Mouse (Mus musculus) gonadal fat pad, adult 2 months (tissue): ENCODE measurements around the gene Cabp2. TPM values are rescaled to one million over a fixed set of nuclear protein-coding genes. Genes with fewer than 3 reads are reported as not detected.
A peak's percentile ranks its signal among the peaks of the same experiment; 100 is the strongest.
"Not testable (repeated sequence)": the region's sequence is repeated elsewhere in the genome, so short reads cannot be mapped to it uniquely, and the experiment has no call there.

Source experiments
- DNase-seq: peaks from one replicate; pipeline ENCODE4 v3.0.0-alpha.2; 2012; ENCODE audit warnings: low read depth
- polyA plus RNA-seq: library from polyadenylated mRNA; depleted of rRNA; stranded (reverse); fragments of >200 nt; gene quantifications from 2 replicates; pipeline ENCODE4 v1.2.3, GENCODE M21; 2012; rRNA removed

Gene Cabp2
- not detected in 2 replicates for polyA plus RNA-seq

DNA sequence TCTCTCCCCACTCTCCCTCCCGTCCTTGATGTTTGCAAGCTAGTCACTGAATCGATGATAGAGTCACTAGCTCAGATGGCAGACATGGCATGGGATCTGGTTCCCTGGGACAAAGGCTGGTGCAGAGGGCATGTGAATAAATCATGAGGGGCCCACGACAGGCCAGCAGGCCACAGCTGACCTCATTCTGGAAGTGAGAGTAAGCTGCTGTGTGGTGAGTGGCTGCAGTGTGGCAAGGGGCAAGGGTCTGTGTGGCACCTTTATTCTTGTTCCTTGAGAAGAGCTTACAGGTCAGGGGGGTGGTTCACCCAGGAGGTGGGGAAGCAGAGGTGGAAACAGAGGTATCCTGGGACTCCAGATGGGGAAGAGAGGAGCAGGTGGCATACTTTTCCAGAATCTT is at the start of gene Cabp2:
Gene Cabp2, plus strand, starts transcription at position 185 of the 400 bp plus-strand sequence.
- DNase-seq, result no peak

DNA sequence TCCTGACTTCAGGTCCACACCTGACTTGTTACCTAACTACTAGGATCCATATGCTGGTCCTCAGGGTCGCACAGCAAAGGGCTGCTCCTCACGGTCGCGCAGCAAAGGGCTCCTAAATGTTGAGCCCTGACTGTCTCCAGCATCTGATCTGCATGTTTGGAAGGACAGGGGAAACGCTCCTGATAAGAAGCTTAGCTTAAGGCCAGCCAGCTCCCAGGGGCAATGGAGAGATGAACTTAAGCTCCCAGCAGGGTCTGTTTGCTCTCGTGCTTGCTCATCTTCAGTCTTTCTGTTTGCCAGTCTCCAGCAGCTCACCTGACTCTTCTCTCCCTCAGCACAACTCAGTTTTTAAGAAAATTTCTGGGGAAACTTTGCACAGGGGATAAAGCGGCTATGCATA is 48.7 kb upstream of the Cabp2 start:
- no peak for DNase-seq

DNA sequence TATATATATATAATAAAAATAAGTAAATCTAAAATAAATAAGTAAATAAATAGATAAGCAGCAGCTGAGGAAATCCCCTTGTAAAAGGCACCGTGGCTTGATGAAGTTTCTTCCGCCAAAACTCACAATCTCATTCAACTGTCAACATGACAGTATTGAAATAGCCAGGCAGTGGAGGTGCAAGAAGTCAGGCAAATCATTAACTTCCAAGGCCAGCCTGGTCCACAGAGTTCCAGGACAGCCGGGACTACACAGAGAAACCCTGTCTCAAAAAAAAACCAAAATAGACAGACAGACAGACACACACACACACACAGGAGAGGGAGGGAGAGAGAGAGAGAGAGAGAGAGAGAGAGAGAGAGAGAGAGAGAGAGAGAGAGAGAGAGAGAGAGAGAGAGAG is 48.1 kb upstream of the Cabp2 start:
- DNase-seq, result no peak

DNA sequence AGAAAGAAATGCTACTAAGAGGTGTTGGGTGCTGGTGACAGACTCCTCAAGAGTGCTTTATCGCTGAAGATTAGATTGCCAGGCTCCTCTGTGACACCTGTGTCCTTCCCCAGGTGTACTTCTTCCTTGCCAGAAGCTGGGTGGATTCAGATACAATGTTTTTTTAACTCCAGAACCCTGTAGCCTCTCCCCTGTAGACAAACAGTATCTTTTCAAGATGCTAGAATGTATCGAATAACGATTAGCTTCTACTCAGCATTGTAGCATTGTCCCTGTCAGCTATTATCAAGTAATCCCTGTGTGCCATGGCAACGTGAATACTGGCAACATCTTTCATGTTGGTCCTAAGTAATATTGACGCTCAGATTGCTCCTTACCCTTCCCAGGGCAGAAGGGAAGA is 47.6 kb upstream of the Cabp2 start:
- DNase-seq, result no peak

DNA sequence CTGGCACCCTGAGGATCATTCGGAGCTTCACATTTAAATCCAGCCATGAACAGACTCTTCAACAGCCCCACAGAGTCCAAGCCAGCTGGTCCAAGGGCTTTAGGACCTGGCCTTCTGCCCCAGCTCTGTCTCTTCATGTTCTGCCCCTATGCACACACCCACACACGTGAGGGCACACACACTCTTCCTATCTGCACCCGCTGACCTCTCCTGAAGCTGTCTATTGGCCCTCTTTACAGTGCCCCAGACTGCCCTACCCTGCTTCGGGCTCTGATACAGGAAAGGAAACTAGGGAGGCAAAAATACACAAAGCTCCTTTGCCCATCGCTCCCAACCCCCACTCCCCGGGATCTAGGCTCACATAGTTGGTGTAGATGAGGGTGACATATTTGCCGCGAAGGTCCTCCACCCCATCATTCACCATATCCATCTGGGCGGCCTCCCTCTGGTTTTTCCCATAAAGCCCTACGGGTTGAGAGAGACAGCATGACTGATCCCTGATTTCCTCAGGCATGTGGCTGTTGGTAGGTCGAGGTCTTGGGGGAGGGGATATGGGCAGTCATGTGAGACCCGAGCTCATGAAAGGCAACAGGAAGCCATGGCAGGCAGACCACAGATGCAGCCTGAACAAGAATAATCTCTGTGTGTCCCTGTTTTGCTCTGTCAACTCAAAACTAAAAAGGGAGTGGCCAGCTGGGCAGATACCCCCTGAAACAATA is 44.9 kb upstream of the Cabp2 start:
- no peak for DNase-seq

DNA sequence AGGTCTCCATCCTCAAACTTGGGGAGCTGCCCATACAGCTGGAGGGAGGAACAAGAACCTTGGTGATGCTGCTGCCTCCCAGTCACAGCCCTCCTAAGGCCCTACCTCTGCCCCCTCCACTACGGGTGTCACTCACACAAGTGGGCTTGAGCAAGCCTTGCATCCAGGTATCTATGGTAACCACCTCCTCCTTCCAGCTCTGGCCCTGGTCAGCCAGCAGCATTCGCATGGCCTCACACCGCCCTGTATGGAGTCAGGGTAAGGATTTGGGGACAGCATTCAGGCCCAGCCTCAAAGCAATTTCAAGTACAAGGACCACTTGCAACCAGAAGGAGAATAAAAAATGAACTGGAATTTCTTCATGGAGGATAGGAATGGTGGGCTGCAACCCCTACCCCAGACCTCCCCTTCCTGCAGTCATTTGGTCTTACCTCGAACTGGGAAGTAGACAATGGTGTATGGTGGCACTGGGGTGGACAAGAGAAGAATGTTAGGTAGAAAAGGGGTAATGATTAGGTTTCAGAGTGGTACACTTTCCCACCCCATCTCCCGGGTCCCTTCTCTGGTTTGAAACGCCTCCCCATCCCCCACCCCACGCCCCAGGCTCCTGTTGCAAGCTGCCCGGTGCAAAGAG is 44.1 kb upstream of the Cabp2 start:
- DNase-seq, result not testable (repeated sequence)

DNA sequence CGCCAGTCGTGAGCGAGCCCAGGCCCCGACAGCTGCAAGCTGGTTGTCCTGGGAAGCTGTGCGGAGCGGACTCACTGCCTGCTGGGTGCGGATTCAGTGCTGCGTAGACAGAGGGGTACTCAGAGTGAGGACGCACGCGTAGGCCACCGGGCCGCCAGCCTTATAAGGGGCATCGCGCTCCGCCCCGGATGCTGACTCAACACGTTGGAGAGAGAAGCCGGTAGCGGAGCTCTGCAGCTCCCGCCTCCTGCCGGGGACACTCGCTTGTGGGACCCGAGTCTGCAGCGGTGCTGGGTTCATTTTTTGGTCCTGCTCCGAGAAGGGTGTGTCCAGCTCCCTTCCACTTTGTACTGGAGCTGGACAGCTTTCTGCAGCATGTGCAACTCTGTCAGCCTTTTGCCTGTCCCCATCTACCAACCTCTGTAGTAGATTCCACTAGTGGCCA is 43.6 kb upstream of the Cabp2 start, which contains the start of gene Gstp1:
Gene Gstp1, minus strand, starts transcription at position 198 of the 445 bp plus-strand sequence.
- DNase-seq, result no peak

DNA sequence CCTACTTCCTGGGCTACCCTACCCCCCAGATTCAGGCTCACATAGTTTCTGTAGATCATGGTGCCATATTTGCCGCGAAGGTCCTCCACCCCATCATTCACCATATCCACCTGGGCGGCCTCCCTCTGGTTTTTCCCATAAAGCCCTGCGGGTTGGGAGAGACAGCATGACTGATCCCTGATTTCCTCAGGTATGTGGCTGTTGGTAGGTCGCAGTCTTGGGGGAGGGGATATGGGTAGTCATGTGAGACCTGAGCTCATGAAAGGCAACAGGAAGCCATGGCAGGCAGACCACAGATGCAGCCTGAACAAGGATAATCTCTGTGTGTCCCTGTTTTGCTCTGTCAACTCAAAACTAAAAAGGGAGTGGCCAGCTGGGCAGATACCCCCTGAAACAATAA is 40.4 kb upstream of the Cabp2 start:
- not testable (repeated sequence) for DNase-seq

DNA sequence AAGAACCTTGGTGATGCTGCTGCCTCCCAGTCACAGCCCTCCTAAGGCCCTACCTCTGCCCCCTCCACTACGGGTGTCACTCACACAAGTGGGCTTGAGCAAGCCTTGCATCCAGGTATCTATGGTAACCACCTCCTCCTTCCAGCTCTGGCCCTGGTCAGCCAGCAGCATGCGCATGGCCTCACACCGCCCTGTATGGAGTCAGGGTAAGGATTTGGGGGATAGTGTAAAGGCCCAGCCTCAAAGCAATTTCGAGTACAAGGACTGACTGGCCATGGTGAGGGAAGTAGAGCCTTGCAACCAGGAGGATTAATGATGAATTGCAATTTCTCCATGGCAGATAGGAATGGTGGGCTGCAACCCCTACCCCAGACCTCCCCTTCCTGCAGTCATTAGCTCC is 39.9 kb upstream of the Cabp2 start:
- not testable (repeated sequence) for DNase-seq

DNA sequence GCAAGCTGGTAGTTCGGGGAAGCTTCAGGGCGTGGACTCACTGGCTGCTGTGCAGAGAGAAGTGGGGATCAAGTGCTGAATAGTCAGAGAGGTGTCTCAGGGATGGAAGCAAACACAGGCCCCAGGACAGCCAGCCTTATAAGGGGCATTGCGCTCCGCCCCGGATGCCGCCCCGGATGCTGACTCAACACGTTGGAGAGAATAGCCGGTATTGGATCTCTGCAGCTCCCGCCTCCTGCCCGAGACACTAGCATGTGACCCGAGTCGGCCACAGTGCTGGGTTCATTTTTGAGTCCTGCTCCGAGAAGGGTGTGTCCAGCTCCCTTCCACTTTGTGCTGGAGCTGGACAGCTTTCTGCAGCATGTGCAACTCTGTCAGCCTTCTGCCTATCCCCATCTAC is 39.3 kb upstream of the Cabp2 start:
- no peak for DNase-seq

DNA sequence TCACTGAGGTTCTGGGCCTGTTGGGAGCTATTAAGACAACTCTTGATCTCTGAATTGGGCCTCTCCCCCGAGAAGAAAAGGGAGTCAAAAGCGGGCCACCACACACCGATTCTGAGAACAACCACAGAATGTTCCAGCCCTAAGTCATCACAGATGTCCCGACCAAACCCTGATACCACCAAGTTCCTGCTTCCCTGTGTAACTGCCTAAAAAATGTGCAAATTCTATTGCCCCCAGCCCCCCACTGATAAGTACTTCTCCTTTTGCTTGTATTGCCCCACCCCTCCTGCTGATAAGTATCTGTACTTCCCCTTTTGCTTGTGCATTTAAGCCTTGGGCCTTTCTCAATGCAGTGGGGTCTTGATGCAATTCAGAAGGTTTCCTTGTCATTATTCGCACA is 37.3 kb upstream of the Cabp2 start:
- not testable (repeated sequence) for DNase-seq

DNA sequence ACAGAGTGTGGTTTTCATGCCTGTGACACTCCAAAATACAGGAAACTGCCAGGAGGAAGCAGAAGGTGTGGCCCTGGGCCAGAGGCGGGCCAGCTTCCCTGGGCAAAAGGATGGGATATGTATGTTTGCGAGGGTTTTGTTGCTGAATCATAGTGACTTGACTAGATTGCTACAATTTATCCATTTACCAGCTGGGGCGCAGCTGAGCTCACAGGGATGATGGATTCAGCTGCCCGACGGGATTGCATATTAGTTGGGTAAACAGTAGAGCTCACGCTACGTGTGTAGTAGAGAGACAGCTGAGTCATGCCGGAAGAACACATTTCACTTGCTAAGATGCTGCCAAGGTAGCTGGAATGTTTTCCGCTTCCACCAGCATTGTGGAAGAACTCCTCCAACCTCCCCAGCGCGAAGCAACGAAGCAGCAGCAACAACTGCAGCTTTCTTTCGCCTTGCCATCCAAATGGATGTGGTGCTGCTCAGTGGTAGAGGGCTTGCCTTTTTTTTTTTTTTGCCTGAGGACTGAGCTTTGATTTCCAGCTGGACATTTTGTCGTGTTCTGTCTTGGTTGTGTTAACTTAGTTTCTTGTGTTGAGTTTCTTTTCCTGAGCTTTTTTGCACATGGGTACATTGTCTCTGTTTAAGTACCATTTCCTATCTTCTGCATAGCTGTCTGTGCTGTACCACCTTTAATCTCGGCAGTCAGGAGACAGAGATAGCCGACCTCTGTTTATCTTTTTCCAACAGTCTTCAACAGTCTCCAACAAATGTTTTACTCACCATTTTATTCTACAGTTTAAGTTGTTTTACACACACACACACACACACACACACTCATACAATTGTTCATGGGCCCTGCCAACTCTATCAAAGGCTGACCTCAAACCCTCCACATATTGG is 35.2 kb upstream of the Cabp2 start, which contains the start of gene Gstp2:
Gene Gstp2, minus strand, starts transcription at position 58 of the 900 bp plus-strand sequence.
- DNase-seq, result peak; percentile 76

DNA sequence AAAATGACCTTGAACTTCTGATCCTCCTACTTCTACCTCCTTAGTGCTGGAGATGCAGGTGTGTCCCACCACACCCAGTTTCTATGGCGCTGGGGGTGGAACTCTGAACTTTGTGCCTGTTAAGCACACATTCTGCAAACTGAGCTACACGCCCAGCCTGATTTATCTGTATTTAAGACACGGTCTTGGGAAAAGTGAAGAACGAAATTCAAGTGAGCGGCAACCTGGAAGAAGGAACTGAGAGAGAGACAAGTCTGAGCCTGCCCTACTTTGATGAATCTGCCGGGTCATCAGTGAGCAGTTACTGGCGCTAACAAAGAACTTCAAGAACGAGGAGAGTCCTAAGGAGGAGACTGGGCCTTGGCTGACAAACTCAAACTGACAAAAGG is 34.5 kb upstream of the Cabp2 start:
- peak; percentile 47 for DNase-seq

DNA sequence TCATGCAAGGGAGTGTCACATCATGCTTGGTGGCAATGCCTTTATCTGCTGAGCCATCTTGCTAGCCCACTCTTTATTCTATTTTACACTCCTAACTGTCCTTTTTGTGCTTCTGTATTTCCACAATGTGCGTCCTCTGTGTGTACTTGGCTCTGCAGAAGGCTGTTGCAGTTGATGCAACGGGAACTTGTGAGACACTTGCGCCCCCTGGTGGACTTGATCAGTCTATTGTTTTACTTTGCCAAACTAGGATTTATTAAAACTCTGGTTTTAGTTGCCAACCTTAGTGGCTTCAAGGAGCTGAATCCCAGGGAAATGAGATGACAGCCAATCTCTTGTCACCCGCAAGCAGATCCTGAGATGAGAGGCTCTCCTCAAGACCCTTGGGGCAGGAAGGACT is 33.5 kb upstream of the Cabp2 start:
- DNase-seq, result no peak

DNA sequence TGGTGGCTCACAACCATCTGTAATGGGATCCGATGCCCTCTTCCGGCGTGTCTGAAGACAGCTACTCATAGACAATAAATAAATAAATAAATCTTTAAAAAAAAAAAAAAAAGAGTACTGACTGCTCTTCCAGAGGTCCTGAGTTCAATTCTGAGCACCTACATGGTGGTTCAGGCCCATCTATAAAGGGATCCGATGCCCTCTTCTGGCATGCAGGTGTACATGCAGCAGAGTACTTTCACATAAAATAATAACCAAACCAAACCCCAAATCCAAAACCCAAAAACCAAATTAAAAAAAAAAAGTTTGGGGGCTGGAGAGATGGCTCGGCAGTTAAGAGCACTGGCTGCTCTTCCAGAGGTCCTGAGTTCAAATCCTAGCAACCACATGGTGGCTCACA is 32.3 kb upstream of the Cabp2 start:
- DNase-seq, result not testable (repeated sequence)

DNA sequence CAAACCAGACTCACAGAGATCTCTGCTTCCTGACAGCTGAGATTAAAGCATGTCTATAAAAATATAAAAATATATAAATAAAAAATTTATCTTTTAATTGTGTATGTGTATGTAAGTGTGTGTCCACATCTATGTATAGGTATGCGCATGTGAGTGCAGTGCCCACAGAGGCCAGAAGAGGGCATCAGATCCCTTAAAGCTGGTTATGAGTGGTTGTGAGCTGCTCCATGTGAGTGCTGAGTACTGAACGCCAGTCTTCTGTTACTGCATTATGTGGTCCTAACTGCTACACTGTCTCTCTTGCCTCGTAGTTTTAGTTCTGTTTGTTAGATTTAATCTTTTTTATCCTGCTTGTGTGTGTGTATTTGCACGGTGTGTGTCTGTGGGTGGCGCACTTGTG is 30.4 kb upstream of the Cabp2 start:
- no peak for DNase-seq

DNA sequence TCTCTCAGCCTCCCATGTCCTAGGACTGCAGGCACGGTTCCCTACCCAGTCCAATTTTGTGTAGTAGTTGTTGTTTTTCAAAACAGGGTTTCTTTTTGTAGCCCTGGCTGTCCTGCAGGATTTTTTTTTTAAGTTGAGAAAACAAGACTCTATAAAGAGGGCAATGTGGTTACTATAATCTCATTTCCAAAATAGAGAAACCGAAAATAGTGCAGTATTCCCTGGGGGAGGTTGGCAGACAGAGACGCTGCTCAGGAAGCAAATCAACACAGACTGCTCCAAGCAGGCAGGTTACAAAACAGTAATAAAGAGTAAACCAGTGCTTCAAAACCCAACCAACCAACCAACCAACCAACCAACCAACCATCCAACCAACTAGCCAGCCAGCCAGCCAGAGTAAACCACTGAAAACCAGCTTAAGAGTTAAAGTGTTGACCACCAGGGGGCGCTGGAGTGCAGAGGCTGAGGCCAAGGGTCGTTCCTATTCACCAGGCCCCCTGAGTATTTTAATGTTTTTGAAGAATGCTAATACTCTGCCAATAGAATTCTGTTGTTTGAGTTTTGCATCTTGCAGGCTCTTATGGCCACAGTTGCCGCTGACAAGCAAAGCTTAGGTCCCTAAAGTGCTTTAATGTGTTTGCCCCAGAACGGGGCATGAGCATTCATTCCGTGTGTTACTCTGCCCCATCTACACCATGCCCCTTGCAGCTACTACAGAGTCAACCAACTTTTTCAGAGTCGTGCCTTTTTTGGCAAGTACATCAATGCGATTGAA is 29.4 kb upstream of the Cabp2 start:
- no peak for DNase-seq

DNA sequence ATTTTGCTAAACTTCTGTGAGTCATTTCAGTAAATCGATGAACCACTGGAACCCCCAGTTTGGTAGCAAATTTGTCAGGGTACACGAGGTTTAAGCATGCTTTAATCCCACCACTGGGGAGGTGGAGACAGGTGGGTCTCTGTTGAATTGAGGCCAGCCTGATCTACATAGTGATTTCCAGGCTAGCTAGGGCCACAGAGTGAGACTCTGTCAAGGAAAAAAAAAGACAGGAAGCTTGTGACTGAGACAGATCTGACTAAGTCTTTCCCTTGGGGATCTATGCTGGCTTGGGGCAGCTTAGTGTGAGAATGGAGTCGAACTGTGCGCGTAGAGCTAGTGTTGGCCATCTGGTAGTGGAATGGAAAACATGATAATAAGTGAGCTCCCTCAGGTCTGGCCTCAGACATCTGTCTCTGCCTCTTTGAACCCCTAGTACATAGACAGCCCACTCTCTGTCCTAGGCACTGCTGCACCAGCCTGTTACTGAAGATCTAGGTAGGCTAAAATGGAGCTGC is 28.8 kb upstream of the Cabp2 start:
- DNase-seq, result no peak

DNA sequence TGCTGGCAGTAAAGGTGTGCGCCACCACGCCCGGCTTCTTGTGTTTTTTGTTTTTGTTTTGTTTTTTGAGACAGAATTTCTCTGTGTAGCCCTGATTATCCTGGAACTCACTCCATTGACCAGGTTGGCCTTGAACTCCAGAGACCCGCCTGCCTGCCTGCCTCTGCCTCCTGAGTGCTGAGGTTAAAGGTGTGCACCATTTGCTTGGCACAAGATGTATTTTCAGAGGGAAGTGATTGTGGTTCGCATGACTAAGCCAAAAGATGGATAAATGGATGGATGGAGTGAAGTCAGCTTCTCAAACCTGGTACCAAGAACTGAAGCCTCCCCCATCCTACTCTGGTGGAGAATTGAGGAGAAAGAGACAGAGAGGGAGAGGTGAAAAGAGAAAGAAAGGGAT is 26.8 kb upstream of the Cabp2 start:
- no peak for DNase-seq

DNA sequence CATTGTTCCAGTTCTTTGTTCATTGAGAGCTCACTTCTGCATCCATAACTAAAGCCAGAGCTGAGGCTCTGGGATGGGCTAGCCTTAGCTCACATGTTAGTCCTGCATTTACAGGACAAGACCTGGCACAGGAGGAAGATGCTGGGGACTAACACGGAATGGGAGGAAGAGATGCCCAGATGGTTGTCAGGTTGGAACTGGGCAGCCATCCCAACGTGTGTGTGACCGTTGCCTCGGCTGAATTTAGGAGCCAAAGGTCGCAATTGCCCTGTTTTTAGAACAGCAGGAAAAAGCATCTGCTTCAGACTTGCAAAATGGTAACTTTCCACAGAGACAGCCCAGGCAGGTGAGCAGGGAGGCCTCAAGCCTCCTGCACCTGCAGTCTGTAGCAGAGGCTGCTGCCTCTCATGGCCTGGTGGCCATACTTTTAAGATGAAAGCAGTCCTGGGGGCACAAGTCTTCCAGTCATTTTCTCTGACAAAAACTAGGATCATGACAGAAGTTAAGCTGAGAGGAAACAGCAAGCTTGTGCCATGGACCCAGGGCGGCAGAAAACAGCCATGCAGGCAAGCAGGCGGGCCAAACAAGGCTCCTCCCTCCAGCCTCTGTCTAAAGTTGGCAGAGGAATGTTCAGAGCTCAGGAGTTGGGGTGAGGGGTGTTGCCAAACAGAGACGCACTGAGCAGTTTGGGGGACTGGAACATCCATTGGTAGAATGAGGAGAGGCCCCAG is 26.0 kb upstream of the Cabp2 start:
- no peak for DNase-seq
